Mouse (Mus musculus) frontal cortex, adult (tissue): ENCODE results near the gene Ifitm6.
"Not testable (repeated sequence)": the region's sequence is repeated elsewhere in the genome, so short reads cannot be mapped to it uniquely, and the experiment has no call there.

Source experiments
- ATAC-seq: cut with Nextera tagmentation; 2 replicates; pipeline ENCODE4 v1.9.2; 2017; ENCODE audit warnings: mild to moderate bottlenecking, moderate library complexity, mixed read lengths; ENCODE audit not compliant: low TSS enrichment

The Ifitm6 gene

GRCm38 (mm10) chr7:141017824-141018223, at the start of gene Ifitm6:
Ifitm6 (minus strand) TSS chr7:141017924.
- not testable (repeated sequence) for ATAC-seq

GRCm38 (mm10) chr7:141064576-141064975, 46.9 kb upstream of the Ifitm6 start:
- ATAC-seq, result no peak

DNA sequence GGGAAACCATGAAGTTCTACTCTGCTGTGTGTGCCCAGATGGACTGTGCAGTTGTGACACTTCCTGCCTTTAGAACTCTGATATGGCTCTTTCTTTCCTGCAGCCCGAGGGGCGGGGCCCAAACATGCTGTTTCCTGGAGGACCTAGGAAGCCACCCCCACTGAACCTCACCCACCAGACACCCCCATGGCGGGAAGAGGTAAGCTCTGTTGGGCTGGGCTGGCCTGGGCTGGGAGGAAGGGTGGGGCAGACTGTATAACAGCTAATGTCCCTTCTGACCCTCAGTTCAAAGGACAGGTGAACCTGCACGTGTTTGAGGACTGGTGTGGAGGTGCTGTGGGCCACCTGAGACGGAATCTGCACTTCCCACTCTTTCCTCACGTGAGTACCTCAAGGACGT, 46.5 kb upstream of the Ifitm6 start:
- no peak for ATAC-seq

GRCm38 (mm10) chr7:141063353-141063752, 45.6 kb upstream of the Ifitm6 start:
- ATAC-seq, result no peak

DNA sequence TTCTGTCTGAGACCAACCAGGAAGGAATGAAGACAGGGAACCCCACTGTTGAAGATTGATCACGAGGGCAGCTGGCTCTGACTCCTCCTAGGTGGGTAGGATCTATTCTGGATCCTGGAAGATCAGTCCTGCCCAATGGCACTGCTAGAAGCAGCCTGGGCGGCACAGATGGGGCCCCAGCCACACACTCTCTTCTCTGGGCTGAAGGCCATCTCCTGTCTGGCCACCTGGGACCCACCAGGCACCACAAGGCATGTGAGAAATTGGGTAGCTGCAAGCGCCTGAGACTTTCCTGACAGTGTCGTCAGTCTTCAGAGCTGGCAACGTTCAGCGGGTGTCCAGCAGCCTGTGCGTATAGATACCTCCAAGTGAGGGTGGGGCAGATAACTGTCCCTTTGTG, 44.8 kb upstream of the Ifitm6 start:
- no peak for ATAC-seq

GRCm38 (mm10) chr7:141061269-141061692, 43.6 kb upstream of the Ifitm6 start:
- ATAC-seq, result no peak

DNA sequence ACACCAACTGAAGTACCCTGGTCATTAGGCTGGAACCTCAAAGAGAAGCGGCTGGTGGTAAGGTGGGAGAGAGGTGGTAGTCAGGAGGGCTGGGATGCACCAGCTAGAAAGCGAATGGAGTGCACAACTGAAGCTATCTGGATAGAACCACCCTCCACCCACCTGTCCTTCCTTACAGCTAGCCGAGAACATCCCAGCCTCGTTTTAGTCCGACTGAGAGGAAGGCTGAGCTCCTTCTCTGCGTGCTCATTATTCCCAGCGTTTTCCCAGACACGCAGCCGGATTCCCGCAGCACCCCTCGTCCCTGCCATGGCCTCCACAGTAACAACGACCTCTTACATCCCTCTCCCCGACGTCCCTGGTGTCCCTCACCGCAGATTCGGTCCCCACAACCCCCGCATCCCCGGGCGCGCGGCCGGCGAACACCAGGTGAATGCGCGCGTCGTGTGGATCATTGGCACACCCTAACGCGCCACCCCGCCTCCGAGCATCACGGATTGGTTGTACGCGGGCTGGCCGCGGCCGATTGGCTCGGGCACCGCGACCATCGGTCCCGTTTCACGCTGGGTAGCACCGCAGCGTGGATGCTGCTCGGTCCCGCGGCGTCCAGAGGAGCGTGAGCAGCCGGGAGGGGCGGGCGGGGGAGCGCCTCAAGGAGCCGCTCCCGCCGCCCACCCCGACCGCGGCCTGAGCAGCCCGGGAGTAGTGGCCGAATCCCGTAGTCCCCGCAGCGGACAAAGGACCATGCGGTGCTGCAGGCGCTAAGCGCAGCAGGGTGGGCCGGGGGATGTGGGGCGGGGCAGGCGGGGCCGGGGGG, 42.9 kb upstream of the Ifitm6 start, which contains the start of gene B4galnt4:
Gene B4galnt4, plus strand, starts transcription at position 679 of the 817 bp plus-strand sequence.
- ATAC-seq, result peak; percentile 86

DNA sequence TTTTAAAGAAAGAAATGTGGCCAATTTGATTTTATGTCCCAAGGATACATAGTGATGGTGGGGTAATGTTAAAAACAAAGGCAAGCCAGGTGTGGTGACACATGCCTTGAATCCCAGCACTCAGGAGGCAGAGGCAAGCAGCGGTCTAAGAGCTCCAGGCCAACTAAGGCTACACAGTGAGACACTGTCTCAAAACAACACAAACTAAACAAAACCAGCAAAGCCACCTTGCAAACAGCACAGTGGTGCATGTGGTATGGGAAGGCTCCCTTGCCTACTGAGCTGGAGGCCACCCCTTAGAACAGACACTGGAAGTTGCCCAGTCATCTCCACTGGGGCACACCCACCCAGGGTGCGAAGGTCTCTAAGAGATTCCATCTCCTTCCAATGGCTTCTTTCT, 42.2 kb upstream of the Ifitm6 start:
- ATAC-seq, result peak; percentile 15; the same call in 1 of the 2 replicates

GRCm38 (mm10) chr7:141058601-141059341, 41.0 kb upstream of the Ifitm6 start:
- ATAC-seq, result no peak

DNA sequence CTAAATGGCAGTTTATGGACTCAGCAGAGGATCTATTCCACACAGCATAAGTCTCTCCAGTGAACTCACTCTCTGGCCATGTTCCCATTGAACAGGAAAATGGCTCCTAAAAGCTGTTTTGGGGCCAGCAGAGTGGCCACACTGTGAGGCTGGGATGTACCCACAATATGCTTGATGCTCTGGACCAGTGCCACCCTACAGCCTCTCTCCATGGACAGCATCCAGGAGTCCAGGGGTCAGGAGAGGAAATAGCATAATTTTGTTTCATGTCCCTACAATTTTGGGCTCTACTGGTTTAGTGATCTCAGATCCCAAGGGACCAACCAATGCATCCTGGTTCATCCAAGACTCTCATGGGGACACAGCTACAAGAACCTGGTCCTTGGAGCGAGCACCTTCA, 39.8 kb upstream of the Ifitm6 start:
- no peak for ATAC-seq

- no peak for ATAC-seq
These were observed 39.3 kb upstream of the Ifitm6 start for GRCm38 (mm10) chr7:141056976-141057375.

GRCm38 (mm10) chr7:141055785-141056184, 38.1 kb upstream of the Ifitm6 start:
- no peak for ATAC-seq

DNA sequence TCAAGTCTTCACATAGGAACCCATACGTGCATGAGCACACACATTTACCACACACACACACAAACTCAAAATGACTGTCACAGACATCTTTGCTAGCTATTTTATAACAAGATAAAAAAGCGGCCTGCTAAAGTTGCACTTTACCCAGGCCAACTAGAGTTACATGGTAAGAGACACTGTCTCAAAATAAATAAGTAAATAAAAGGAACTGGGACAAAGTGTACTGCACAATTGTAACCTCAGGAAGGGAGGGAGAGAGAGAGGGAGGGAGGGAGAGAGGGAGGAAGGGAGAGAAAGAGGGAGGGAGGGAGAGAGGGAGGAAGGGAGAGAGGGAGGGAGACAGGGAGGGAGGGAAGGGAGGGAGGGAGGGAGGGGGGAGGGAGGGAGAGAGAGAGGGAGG, 34.7 kb upstream of the Ifitm6 start:
- no peak for ATAC-seq

DNA sequence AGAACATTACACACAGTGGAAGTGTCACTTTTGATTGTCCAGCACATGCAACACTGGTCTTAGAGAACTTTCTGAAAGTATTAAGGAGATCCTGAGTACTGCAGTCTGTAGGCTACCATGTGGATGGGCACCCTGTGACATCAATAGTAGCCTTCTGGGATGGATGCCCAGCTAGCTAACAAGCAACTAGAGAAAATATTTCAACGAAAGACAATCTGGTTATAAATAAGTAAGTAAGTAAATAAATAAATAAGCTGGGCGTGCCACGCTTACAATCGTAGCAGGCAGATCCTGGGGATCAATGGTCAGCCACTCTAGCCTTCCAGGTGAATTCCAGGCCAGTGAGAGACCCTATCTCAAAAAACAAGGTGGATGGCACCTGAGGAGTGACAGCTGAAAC, 34.3 kb upstream of the Ifitm6 start:
- no peak for ATAC-seq

DNA sequence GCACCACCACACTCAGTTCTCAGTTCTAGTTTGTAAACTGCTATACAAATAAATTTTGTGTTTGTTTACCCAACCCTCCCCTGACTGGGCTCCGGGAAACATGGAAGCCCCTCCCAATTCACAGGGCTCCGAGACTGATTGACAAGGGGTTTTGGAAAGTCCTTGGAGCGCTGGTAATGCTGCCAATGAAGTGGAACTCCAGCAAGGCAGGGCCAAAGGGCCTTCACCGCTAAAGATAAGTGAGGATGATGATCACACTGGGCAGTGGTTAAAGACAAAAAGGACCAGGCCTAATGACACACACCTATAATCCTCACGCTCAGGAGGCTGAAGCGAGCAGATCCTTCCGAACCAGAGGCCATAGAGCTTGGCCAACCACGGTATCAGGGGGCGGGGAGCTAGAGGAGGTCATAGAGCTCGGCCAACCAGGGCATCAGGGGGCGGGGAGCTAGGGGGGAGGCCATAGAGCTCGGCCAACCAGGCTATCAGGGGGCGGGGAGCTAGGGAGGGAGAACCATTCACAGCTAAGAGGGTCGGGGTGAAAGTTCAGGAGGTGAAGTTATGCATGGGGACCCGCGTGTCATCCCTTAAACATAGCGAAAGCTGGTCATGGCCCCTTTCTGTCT, 33.4 kb upstream of the Ifitm6 start:
- no peak for ATAC-seq

GRCm38 (mm10) chr7:141049326-141049725, 31.6 kb upstream of the Ifitm6 start:
- ATAC-seq, result no peak; the same call in 1 of the 2 replicates

GRCm38 (mm10) chr7:141048226-141049218, 30.8 kb upstream of the Ifitm6 start:
- ATAC-seq, result peak; percentile 76

- peak; percentile 92 for ATAC-seq
These were observed 30.0 kb upstream of the Ifitm6 start for GRCm38 (mm10) chr7:141047581-141048225.

GRCm38 (mm10) chr7:141046931-141047580, 29.3 kb upstream of the Ifitm6 start:
- no peak for ATAC-seq

DNA sequence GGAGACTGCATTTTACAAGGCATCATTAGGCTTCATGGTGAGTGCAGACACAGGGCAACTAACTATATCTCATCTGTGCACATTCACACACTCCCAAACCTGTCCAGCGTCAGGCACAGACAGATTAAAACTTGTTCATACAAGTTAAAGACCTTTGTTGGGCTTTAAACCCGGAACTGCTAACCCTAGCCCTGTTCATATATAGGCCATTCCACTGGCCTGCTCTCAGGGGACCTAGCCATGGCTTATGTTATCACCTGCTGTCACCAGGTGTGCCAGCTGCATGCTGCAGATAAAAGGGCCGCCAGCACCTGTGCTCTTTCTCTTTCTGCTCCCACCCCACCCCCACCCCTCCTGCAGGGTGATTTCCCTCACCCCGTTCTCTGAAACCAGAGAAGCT, 24.8 kb upstream of the Ifitm6 start:
- ATAC-seq, result no peak
